Mouse (Mus musculus) liver, embryonic 12.5 days (tissue): Measurements from ENCODE around the gene Fastk. TPM values are rescaled to one million over a fixed set of nuclear protein-coding genes. Genes with fewer than 3 reads are reported as not detected.
A peak's percentile ranks its signal among the peaks of the same experiment; 100 is the strongest.

Experiments
- ATAC-seq: fragments of 200-750 bp; cut with Nextera tagmentation; 2 replicates; pipeline ENCODE4 v1.8.0; 2017; ENCODE audit warnings: moderate number of reproducible peaks, mild to moderate bottlenecking, moderate library complexity
- H3K27ac ChIP-seq: fragments of 300-500 bp; sonication (generic); 2 replicates; pipeline ENCODE4 v1.5.1; 2016; ENCODE audit warnings: mild to moderate bottlenecking
- H3K27me3 ChIP-seq: fragments of 300-500 bp; sonication (generic); replicated peaks from 2 replicates; pipeline ENCODE4 v1.6.1; 2016; ENCODE audit warnings: mild to moderate bottlenecking, moderate library complexity
- H3K36me3 ChIP-seq: fragments of 300-500 bp; sonication (generic); 2 replicates; pipeline ENCODE4 v1.6.1; 2016; ENCODE audit warnings: mild to moderate bottlenecking, moderate library complexity
- H3K4me1 ChIP-seq: fragments of 300-500 bp; sonication (generic); 2 replicates; pipeline ENCODE4 v1.6.1; 2016
- H3K4me2 ChIP-seq: fragments of 300-500 bp; sonication (generic); 2 replicates; pipeline ENCODE4 v1.6.1; 2016; ENCODE audit warnings: mild to moderate bottlenecking, moderate library complexity
- H3K4me3 ChIP-seq: fragments of 300-500 bp; sonication (generic); 2 replicates; pipeline ENCODE4 v1.5.1; 2016; ENCODE audit warnings: mild to moderate bottlenecking, moderate library complexity
- H3K9ac ChIP-seq: fragments of 300-500 bp; sonication (generic); 2 replicates; pipeline ENCODE4 v1.6.1; 2016; ENCODE audit warnings: mild to moderate bottlenecking, moderate library complexity
- H3K9me3 ChIP-seq: fragments of 300-500 bp; sonication (generic); replicated peaks from 2 replicates; pipeline ENCODE4 v1.6.1; 2016; ENCODE audit warnings: mild to moderate bottlenecking, moderate library complexity
- WGBS: fragments of 180-500 bp; shearing (Covaris S2); methylation state at CpG from one replicate; pipeline ENCODE4 v1.1.7; 2016; ENCODE audit not compliant: insufficient replicate concordance; 5-methylcytosine and 5-hydroxymethylcytosine counted together
- polyA plus RNA-seq: library from polyadenylated mRNA; unstranded; fragments of >200 nt; fragmentation: Nextera tagmentation; extraction: Ambion mirVana; gene quantifications from 2 replicates; pipeline ENCODE4 v1.2.1, GENCODE M21; 2016

Gene Fastk
- polyA plus RNA-seq, 1 experiment from 2014 or later = 78.0 TPM

DNA sequence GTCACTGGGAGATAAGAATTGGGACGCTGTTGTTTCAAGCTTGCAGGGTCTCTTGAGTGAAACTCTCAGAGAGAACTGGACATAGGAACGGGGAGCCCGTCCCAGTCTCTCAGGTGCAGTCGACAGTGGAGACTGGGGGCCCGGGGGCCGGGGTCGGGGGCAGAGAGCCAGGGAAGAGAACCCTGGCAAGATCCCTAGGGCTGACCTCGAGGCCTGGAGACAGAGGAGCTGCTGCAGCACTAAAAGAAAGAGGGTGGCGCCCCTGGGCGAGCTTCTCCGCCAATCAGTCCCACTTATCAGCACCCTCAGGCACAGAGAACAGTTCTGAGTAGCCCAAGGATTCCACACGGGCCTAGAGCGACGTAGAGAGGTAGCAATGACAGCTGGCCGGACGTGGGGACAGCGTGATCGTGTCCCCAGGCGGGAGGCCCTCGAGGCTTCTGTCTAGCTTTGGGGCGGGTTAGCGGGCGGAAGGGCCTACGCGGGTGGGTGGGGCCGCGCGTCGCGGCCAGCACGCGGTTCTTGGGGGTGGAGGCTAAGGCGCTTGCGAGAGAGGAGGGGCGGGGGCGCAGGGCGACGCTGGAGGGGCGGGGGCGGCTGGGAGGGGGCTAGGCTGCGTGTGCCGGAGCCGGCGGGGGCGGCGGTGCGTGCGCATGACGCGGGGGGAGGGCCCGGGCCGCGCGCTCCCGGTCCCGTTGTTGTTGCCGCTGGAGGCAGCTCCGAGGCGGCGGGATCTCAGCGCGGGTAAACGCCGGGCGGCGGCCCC, 6.4 kb upstream of the Fastk start:
- Histone ChIP-seq H3K4me1 (peaks cover 72% of the 10 kb centered on the region), H3K4me3 (peak overlapping the region; percentile 85), H3K36me3 (peaks cover 16% of the 10 kb centered on the region), H3K4me2 (peak overlapping the region; percentile 99), H3K9me3 (no peaks in the 10 kb centered on the region), H3K27me3 (no peaks in the 10 kb centered on the region), H3K27ac (peak overlapping the region; percentile 98), H3K9ac (peak overlapping the region; percentile 95)
- whole genome bisulfite sequencing = 1% methylated on average over 65 of the region's 66 CpGs
- ATAC-seq = peak; percentile 78

DNA sequence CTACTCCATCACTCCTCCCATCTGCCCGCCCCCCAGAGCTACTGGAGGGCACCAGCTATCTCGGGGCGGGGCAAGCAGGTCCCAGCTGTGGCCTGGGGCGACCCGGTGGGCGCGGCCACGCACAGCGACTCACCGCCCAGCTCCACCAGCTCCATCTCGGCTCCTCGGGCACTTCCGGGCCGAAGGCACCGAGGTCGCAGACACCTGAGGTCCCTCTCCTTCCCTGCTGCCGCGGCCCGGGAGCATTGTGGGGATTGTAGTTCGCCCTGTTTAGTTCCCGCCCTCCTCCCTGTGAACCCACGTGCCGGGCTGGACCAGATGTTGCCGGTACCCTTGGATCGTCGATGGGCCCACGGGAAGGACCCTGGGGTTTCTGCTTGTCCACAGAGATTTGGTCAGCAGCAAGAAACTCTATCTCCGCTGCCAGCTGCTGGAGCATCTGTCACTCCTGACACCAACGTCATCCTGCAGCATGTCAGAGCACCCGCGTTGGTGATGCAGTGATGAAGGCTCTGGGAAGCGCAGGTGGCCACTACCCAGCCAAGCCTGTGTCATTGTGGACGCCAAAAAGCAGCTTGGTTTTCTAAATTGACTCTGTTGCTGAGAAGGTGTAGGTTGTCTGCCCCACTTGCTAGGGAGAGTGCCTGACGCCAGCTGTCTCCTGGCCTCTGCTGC, 2.7 kb upstream of the Fastk start, which contains the start of gene Tmub1:
TSS of gene Tmub1 (minus strand) at position 231 of the 675 bp plus-strand sequence.
- Histone ChIP-seq H3K27ac (peak within 1 kb of the TSS; percentile 91), H3K27me3 (no peaks in the 10 kb centered on the region), H3K9me3 (no peaks in the 10 kb centered on the region), H3K36me3 (peaks cover 13% of the 10 kb centered on the region), H3K4me2 (peak within 1 kb of the TSS; percentile 90), H3K4me3 (peak within 1 kb of the TSS; percentile 66), H3K9ac (peak within 1 kb of the TSS; percentile 65), H3K4me1 (peaks cover 65% of the 10 kb centered on the region)
- 3% methylated on average over 34 of the region's 34 CpGs for WGBS
- ATAC-seq = peak; percentile 70

DNA sequence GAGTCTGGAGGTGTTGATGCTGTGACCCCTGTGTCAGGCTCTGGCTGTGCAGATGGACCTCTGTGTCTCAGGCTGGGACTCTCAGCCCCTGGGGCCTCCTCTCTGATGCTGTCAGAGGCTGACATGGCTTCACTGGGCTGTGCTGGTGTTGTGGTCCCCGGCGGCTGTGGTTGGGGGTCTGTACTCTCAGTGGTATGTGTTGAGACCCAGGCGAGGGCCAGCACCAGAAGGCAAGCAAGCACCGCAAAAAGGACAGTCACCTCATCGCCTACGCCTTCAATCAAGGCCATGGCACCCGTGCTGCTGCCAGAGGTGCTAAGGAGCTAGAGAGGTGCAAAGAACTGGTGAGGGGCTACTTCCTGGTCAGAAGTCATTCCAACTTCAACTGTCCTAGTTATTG, 1.5 kb upstream of the Fastk start:
- Histone ChIP-seq H3K9me3 (no peaks in the 10 kb centered on the region), H3K4me1 (peaks cover 61% of the 10 kb centered on the region), H3K4me2 (peak overlapping the region; percentile 90), H3K36me3 (peaks cover 24% of the 10 kb centered on the region), H3K27ac (peak overlapping the region; percentile 91), H3K4me3 (no peak overlapping the region), H3K9ac (no peak overlapping the region), H3K27me3 (no peaks in the 10 kb centered on the region)
- ATAC-seq = no peak
- WGBS = 90% methylated on average over 7 of the region's 7 CpGs

DNA sequence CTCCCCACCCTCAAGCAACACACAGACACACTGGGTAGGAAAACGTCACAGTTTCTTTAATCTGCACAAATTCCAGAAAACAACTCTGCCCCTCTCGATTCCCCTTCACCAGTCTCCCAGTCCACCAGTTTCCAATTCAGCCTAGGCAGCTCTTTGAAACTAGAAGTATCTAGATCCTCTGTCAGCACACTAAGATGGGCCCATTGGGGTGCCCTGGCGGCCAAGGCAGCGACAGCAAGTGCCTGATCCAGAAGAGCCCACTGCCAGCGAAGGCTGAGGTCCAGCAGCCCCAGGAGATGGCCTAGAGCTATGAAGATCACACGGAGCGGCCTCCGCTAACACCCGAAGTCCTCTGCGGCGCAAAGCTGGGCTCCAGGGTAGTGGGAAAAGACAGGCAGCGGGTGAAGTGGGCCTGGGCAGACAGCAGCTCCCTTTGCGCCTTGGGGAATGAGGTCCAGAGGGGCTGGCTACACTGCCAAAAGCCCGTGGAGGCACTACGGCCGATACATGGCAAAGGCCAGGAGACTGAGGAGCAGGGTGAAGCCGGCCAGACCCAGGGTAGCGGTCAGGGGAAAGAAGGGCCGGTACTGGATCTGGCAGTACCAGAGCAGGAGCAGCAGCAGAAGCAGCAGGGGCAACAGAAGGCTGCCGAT, 467 bp upstream of the Fastk start:
- peak overlapping the region; percentile 89 for H3K4me3 ChIP-seq
- WGBS = 56% methylated on average over 20 of the region's 20 CpGs
- peaks cover 52% of the 10 kb centered on the region for H3K4me1 ChIP-seq
- H3K4me2 ChIP-seq = peak overlapping the region; percentile 97
- H3K9me3 ChIP-seq = no peaks in the 10 kb centered on the region
- H3K27ac ChIP-seq = peak overlapping the region; percentile 91
- peak overlapping the region; percentile 95 for H3K9ac ChIP-seq
- H3K27me3 ChIP-seq = no peaks in the 10 kb centered on the region
- peaks cover 35% of the 10 kb centered on the region for H3K36me3 ChIP-seq
- no peak for ATAC-seq

DNA sequence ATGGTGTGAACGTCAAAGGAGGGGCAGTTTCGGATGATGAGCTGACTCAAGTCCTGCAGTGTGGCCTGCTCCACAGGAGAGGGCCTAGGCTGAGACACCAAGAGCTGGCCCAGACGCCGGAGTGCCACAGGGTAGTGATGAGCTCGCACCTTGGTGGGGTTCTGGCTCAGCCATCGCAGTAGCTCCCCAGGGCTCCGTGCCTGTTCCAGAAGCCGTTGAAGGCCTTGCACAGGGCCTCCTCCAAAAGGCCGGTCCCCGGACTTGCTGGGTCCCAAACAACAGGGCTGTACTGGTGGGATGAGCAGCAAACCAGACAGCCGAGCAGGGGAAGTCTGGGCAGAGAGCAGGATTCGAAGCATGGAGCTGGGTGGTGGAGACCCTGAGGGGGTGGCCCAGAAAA, 1.2 kb downstream of the Fastk start:
- ATAC-seq = no peak
- H3K9me3 ChIP-seq = no peaks in the 10 kb centered on the region
- peaks cover 50% of the 10 kb centered on the region for H3K4me1 ChIP-seq
- peak overlapping the region; percentile 97 for H3K4me2 ChIP-seq
- peak overlapping the region; percentile 95 for H3K9ac ChIP-seq
- no peak overlapping the region; the same call in 1 of the 2 replicates for H3K27ac ChIP-seq
- H3K4me3 ChIP-seq = peak overlapping the region; percentile 89
- WGBS = 76% methylated on average over 12 of the region's 12 CpGs
- H3K36me3 ChIP-seq = peaks cover 51% of the 10 kb centered on the region
- no peaks in the 10 kb centered on the region for H3K27me3 ChIP-seq

DNA sequence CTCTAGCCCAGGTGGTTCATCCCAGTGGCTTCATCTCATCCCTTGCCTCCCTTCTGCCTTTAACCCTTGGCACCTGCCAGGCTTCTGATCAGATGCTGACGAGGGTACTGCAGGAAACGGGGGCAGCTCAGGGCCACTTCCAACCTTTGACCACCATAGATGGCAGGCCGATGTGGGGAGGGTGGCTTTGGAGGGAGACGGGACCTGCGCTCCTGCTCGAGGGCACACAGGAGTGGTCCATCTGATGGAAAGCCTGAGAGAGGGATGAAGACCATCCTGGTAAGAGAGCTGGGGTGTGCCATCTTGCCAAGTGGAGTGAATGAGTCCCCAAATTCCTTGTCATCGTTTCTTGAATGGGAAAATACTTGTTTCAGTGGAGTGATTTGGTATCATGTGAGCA, 1.9 kb downstream of the Fastk start:
- H3K27ac ChIP-seq = 0 out of 2 replicates have a peak overlapping the region, but pooled peaks have one; percentile 5
- no peak overlapping the region for H3K9ac ChIP-seq
- no peaks in the 10 kb centered on the region for H3K27me3 ChIP-seq
- no peak for ATAC-seq
- 88% methylated on average over 7 of the region's 7 CpGs for WGBS
- H3K4me1 ChIP-seq = peaks cover 48% of the 10 kb centered on the region
- H3K4me2 ChIP-seq = no peak overlapping the region
- no peaks in the 10 kb centered on the region for H3K9me3 ChIP-seq
- peaks cover 57% of the 10 kb centered on the region for H3K36me3 ChIP-seq
- H3K4me3 ChIP-seq = 0 out of 2 replicates have a peak overlapping the region, but pooled peaks have one; percentile 89

DNA sequence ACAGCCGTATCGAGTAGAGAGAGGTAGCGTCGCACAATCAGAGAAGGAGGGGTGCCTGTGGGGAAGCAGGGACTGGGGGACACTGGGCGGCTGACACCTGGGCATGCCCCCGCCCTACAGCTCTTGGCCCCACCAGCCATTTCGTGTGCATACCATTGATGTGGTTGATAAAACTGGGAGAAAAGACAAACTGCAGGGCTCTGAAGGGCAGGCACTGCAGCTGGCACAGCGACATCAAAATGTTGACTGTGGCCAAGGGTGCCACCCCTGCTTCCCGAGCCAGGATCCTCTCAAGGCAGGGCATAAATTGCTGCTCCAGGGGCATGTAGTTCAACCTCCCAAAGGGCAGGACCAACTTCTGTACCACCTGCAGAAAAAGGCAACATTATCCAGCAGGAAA, 3.1 kb downstream of the Fastk start:
- H3K27me3 ChIP-seq = no peaks in the 10 kb centered on the region
- H3K27ac ChIP-seq = no peak overlapping the region
- peaks cover 36% of the 10 kb centered on the region for H3K4me1 ChIP-seq
- WGBS = 86% methylated on average over 9 of the region's 9 CpGs
- H3K9me3 ChIP-seq = no peaks in the 10 kb centered on the region
- ATAC-seq = no peak
- peaks cover 60% of the 10 kb centered on the region for H3K36me3 ChIP-seq
- H3K9ac ChIP-seq = no peak overlapping the region
- H3K4me3 ChIP-seq = no peak overlapping the region
- H3K4me2 ChIP-seq = no peak overlapping the region

DNA sequence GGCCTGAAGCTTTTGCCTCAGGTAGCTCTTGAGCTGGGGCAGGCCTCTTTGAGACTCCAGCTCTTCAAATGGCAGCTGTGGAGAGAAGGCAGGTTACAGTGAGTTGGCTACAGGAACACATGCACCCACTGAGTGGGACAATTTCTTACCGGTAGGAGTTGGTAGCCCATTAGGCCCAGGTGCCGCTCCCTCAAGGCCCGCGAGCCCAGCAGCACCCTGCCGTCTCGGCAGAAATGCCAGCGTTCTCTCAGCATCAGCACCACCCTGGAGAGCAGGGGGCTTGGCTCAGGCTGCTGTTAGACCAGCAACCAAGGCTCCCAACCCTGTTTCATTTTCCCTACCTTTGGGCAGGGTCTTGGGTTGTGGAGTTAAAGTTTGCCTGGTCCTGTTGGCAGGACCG, 3.9 kb downstream of the Fastk start:
- H3K9ac ChIP-seq = no peak overlapping the region
- no peak overlapping the region for H3K27ac ChIP-seq
- peaks cover 68% of the 10 kb centered on the region for H3K36me3 ChIP-seq
- 89% methylated on average over 8 of the region's 8 CpGs for WGBS
- no peak for ATAC-seq
- peaks cover 28% of the 10 kb centered on the region for H3K4me1 ChIP-seq
- no peaks in the 10 kb centered on the region for H3K27me3 ChIP-seq
- no peak overlapping the region for H3K4me2 ChIP-seq
- H3K4me3 ChIP-seq = no peak overlapping the region
- H3K9me3 ChIP-seq = no peaks in the 10 kb centered on the region

DNA sequence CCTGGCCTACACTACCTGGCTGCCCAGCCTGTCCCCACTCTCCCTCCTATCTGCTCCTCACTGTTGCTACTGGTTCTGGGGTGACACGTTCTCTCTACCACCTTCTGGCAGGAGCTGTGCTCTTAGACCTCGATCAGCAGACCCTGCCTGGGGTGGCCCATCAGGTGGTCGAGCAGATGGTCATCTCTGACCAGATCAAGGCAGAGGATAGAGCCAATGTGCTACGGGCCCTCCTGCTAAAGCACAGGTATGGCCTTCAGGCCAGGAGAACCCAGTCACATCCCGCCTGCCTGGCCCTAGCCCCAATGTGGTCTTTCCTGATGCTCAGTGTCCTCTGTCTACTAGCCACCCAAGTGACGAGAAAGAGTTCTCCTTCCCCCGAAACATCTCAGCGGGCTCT, 11.1 kb downstream of the Fastk start:
- no peaks in the 10 kb centered on the region for H3K27me3 ChIP-seq
- no peak overlapping the region for H3K4me2 ChIP-seq
- H3K9ac ChIP-seq = no peak overlapping the region
- H3K4me3 ChIP-seq = no peak overlapping the region
- no peaks in the 10 kb centered on the region for H3K9me3 ChIP-seq
- 73% methylated on average over 8 of the region's 8 CpGs for WGBS
- peaks cover 87% of the 10 kb centered on the region for H3K36me3 ChIP-seq
- no peak for ATAC-seq
- no peak overlapping the region for H3K27ac ChIP-seq
- H3K4me1 ChIP-seq = no peaks in the 10 kb centered on the region

DNA sequence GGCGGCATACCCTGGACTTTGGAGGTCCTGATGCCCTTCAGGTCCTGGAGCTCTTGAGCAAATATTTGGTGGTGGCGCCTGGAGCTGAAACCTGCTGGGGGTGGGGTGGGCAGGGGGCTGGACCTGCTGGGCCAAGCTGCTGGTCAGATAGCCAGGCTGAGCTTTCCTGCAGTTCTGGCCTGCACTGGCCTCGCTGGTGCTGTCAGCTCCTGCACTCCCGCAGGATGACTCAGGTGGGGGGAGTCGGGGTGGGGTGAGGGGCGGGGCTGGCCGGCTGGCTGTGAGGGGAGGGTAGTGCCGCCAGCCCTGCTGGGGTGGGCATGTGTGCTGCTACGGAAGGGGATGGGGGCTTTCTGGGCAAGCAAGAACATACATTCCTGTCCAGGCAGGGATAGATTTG, 16.5 kb downstream of the Fastk start:
- no peak for ATAC-seq
- H3K27ac ChIP-seq = peak overlapping the region; percentile 39; the same call in 1 of the 2 replicates

DNA sequence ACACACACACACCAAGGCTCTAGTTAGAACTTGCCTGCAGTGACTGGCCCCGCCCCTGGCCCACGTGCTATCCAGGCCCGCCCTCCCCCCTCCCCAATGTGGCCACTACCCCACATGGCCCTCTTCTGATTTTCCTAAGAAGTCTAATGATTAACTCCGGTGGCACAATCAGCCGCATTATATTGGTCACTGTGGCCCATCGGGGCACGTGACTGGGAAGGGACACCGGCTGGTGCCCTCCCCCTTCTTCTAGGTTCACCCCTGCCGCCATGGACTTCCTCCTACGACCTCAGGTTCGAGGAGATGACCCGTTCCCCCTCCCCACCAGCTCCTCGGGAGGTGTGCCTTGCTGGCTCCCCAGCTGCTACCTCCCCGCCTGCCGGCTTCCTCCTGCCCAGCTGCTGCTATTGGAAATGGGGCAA, 17.1 kb downstream of the Fastk start:
- Histone ChIP-seq H3K27ac (peak overlapping the region; percentile 39; the same call in 1 of the 2 replicates), H3K27me3 (no peaks in the 10 kb centered on the region; the same call in 1 of the 2 replicates), H3K9me3 (no peaks in the 10 kb centered on the region), H3K4me1 (peaks cover 52% of the 10 kb centered on the region), H3K4me3 (peak overlapping the region; percentile 36), H3K4me2 (peak overlapping the region; percentile 95), H3K9ac (no peak overlapping the region), H3K36me3 (peaks cover 37% of the 10 kb centered on the region)
- WGBS = 6% methylated on average over 15 of the region's 15 CpGs
- no peak for ATAC-seq

More for the DNA sequence above, 16.5 kb downstream of the Fastk start:
- Histone ChIP-seq H3K4me1 (peaks cover 50% of the 10 kb centered on the region), H3K9me3 (no peaks in the 10 kb centered on the region), H3K27me3 (no peaks in the 10 kb centered on the region; the same call in 1 of the 2 replicates), H3K4me2 (peak overlapping the region; percentile 95), H3K4me3 (peak overlapping the region; percentile 36), H3K9ac (no peak overlapping the region), H3K36me3 (peaks cover 43% of the 10 kb centered on the region)
- WGBS = 15% methylated on average over 9 of the region's 9 CpGs

DNA sequence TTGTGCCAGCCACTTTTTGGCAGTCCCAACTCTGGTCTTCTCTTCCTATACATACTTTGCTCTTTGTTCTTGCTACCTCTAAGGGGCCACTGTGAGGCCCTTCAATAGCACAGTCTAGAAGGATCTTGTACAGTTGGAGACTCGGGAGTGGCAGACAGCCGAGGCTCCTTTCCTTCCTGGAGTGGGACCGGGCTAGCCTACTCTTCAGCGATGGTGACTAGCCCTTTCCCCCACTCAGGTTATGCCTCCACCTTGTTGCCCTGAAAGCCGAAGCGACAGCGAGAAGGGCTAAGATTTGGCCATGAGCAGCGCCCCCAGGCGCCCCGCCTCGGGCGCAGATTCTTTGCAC, 17.8 kb downstream of the Fastk start:
- Histone ChIP-seq H3K27me3 (no peaks in the 10 kb centered on the region; the same call in 1 of the 2 replicates), H3K9ac (peak overlapping the region; percentile 35; the same call in 1 of the 2 replicates), H3K4me1 (peaks cover 59% of the 10 kb centered on the region), H3K36me3 (peaks cover 30% of the 10 kb centered on the region), H3K27ac (no peak overlapping the region), H3K4me3 (peak overlapping the region; percentile 74; the same call in 1 of the 2 replicates), H3K4me2 (peak overlapping the region; percentile 95), H3K9me3 (no peaks in the 10 kb centered on the region)
- WGBS = 26% methylated on average over 12 of the region's 12 CpGs
- ATAC-seq = no peak
